Mouse (Mus musculus): ENCODE measurements at regions not wholly inside any gene's neighbourhood (a gene's known extent, or its start where the extent isn't known, plus 50 kb on each side); places are given as distances from the start of the nearest gene placed in this dataset.

DNA sequence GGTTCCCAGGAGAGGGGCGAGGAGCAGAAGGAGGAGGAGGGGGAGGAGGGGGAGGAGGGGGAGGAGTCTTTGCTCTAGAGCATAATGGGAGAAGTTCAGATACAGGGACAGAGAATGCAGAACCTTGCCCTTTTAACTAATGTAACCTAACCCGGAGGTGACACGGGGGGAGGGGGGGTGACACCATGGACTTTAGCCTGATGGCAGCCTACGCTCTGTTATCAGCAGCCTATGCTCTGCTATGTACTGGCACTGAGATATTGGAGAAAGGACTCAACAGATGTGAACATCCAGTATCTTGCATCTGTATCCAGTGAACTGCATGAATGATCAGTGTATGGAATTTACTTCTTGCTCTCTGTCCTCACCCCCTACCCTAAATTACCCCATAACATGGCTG is 77.7 kb upstream of the S1pr1 start:
- TF ChIP-seq CTCF (IDR thresholded peaks at IDR 0.05) (no peak), EP300 (IDR thresholded peaks at IDR 0.05) (no peak)
